Comparison of ENCODE assay signal across 14 mouse cellular contexts in the genomic region with DNA sequence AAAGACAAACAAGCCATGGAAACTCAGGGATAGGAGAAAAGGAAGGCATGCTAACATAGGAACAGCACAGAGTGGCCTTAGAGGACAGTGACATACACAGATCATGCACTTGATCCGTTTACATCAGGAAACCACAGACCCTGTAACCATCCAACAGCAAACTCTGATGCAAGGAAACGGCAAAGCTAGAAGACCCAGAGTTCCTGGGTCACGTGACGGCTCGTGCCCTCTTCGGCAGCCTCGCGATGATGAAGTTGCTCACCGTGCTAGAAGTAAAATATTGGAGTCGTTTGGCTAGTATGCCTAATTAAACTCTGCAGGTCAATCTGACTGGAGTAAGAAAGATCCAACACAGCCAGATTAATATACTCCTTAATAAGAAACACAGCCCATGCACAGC. TPM values are rescaled to one million over a fixed set of nuclear protein-coding genes. Genes with fewer than 3 reads are reported as not detected.
A peak's percentile ranks its signal among the peaks of the same experiment; 100 is the strongest.
DNase-seq lines count a peak whose midpoint lies in the region; ATAC-seq and TF ChIP-seq lines count a peak whose summit lies in the region.
"Had no signal": no experiment of that assay in that cellular context is flagged by ENCODE, and none has a peak within 500 bp of the region (broad histone marks: within the 10 kb centered on the region; RNA-seq: fewer than 3 reads in every experiment).

No protein-coding gene starts in this region.

- H3K9me3 ChIP-seq in hindbrain, embryonic 15.5 days = no peaks in the 10 kb centered on the region
- H3K9me3 ChIP-seq in hindbrain, embryonic 11.5 days (ENCODE audit: control insufficient read depth, low read length) = no peaks in the 10 kb centered on the region
- H3K9me3 ChIP-seq: limb, embryonic 12.5 days had no signal

- TF ChIP-seq CTCF in brain, embryonic 14.5 days (IDR thresholded peaks at IDR 0.05; ENCODE audit: borderline replicate concordance, extremely low read depth, insufficient read depth, insufficient read length) = no peak
- TF ChIP-seq CTCF in thymus, adult 2 months (IDR thresholded peaks at IDR 0.05; ENCODE audit: borderline replicate concordance, control insufficient read depth, extremely low read depth, insufficient read depth, low read length, poor library complexity) = no peak

- peak overlapping the region; percentile 7 for H3K4me2 ChIP-seq in hindbrain, embryonic 15.5 days
- no peak overlapping the region for H3K4me2 ChIP-seq in hindbrain, embryonic 11.5 days (replicated peaks; ENCODE audit: low read depth, low read length)
- H3K4me2 ChIP-seq: limb, embryonic 12.5 days had no signal

- no peaks in the 10 kb centered on the region for H3K36me3 ChIP-seq in hindbrain, embryonic 15.5 days
- H3K36me3 ChIP-seq in hindbrain, embryonic 11.5 days (ENCODE audit: control insufficient read depth, insufficient read depth, low read length) = no peaks in the 10 kb centered on the region
- no peaks in the 10 kb centered on the region for H3K36me3 ChIP-seq in thymus, adult 2 months (ENCODE audit: control insufficient read depth, insufficient read depth, low read length)
- H3K36me3 ChIP-seq: limb, embryonic 12.5 days had no signal

- no peak overlapping the region for H3K4me3 ChIP-seq in hindbrain, embryonic 15.5 days
- H3K4me3 ChIP-seq in hindbrain, embryonic 11.5 days (ENCODE audit: low read depth, low read length) = no peak overlapping the region
- H3K4me3 ChIP-seq in thymus, adult 2 months (ENCODE audit: control insufficient read depth, insufficient read depth, low read length) = no peak overlapping the region
- H3K4me3 ChIP-seq: limb, embryonic 12.5 days had no signal

- H3K4me1 ChIP-seq in hindbrain, embryonic 15.5 days (replicated peaks) = peaks cover 7% of the 10 kb centered on the region; the same call in 1 of the 2 replicates
- H3K4me1 ChIP-seq in hindbrain, embryonic 11.5 days (replicated peaks; ENCODE audit: control insufficient read depth, insufficient read depth, low read length) = no peaks in the 10 kb centered on the region
- H3K4me1 ChIP-seq in thymus, adult 2 months (replicated peaks; ENCODE audit: control insufficient read depth, insufficient read depth, low read length) = peaks cover 3% of the 10 kb centered on the region; the same call in 1 of the 2 replicates

- H3K27me3 ChIP-seq in hindbrain, embryonic 15.5 days = no peaks in the 10 kb centered on the region
- H3K27me3 ChIP-seq in hindbrain, embryonic 11.5 days (ENCODE audit: control insufficient read depth, insufficient read depth, low read length) = no peaks in the 10 kb centered on the region
- H3K27me3 ChIP-seq in thymus, adult 2 months (ENCODE audit: control insufficient read depth, insufficient read depth, low read length) = no peaks in the 10 kb centered on the region
- H3K27me3 ChIP-seq: limb, embryonic 12.5 days had no signal

- H3K27ac ChIP-seq in hindbrain, embryonic 15.5 days (replicated peaks) = no peak overlapping the region
- H3K27ac ChIP-seq in hindbrain, embryonic 11.5 days (ENCODE audit: low read depth, low read length) = no peak overlapping the region
- no peak overlapping the region for H3K27ac ChIP-seq in thymus, adult 2 months (ENCODE audit: control insufficient read depth, insufficient read depth, low read length)
- H3K27ac ChIP-seq: macrophage had no signal

- no peak for TF ChIP-seq POLR2A in brain, embryonic 14.5 days (IDR thresholded peaks at IDR 0.05; ENCODE audit: borderline replicate concordance, extremely low read depth, insufficient read depth, insufficient read length, poor library complexity, severe bottlenecking)
- TF ChIP-seq POLR2A in thymus, adult 2 months (IDR thresholded peaks at IDR 0.05; ENCODE audit: control insufficient read depth, extremely low read depth, insufficient read depth, low read length, poor library complexity) = no peak

- DNase-seq in hindbrain, embryonic 11.5 days (ENCODE audit: low spot score) = no peak
- peak; percentile 36 for DNase-seq in brain, embryonic 14.5 days (ENCODE audit: low read depth)
- peak; percentile 47 for DNase-seq in thymus, adult 2 months
- DNase-seq in embryo, embryonic 10 days (ENCODE audit: low spot score) = no peak
- no peak for DNase-seq in lung, adult 18-20 months
- DNase-seq in c-Kit-positive CD71-positive TER-119-positive erythroid progenitor cells, embryonic 14.5 days (ENCODE audit: low spot score) = no peak
- DNase-seq: adrenal gland, postnatal 36 days; cerebellum, adult 9-11 months; gastrocnemius, postnatal 10 days; kidney, adult 8-10 months had no signal

- ATAC-seq in hindbrain, embryonic 15.5 days (ENCODE audit: low FRiP score, low read depth) = no peak
- ATAC-seq in hindbrain, embryonic 11.5 days (ENCODE audit: low FRiP score) = no peak
- peak; percentile 92 for ATAC-seq in granulocyte monocyte progenitor cell, adult 5-6 weeks (replicated peaks; ENCODE audit: poor library complexity, severe bottlenecking)

- 71% methylated on average over 10 of the region's 10 CpGs for WGBS in hindbrain, embryonic 15.5 days
- 88% methylated on average over 10 of the region's 10 CpGs for WGBS in hindbrain, embryonic 11.5 days
- WGBS in thymus, adult 2 months = 15% methylated on average over 10 of the region's 10 CpGs

- no peak overlapping the region for H3K9ac ChIP-seq in hindbrain, embryonic 15.5 days
- no peak overlapping the region for H3K9ac ChIP-seq in hindbrain, embryonic 11.5 days (ENCODE audit: low read depth, low read length)
- H3K9ac ChIP-seq: limb, embryonic 12.5 days had no signal

RNA-seq across cellular contexts. Expression of a gene that starts 25.3 kb away (rescaled TPM):
- 3.4 and 3.9 TPM in 2 replicates for polyA plus RNA-seq in hindbrain, embryonic 15.5 days (2015; fragmentation: Nextera tagmentation; extraction: Ambion mirVana)
- polyA plus RNA-seq in hindbrain, embryonic 11.5 days (2014; fragmentation: Nextera tagmentation; extraction: Ambion mirVana) = 14.1 and 17.2 TPM in 2 replicates
- 6.5 and 8.5 TPM in 2 replicates for polyA plus RNA-seq in brain, embryonic 14.5 days (2012; rRNA removed)
- 29.2 and 58.3 TPM in 2 replicates for total RNA-seq in granulocyte monocyte progenitor cell, adult 5-6 weeks (2014; fragmentation: Nextera tagmentation)
- total RNA-seq in granulocyte monocyte progenitor cell, adult 5-6 weeks (2017) = 22.3 and 25.2 TPM in 2 replicates
- polyA plus RNA-seq in thymus, adult 2 months (2012; rRNA removed) = 8.0 and 11.5 TPM in 2 replicates

Comparison
In these comparisons a context has a peak if more than half of its experiments do, and no peak if none do; other contexts are left out.
1. DNase-seq: peak in brain, embryonic 14.5 days (single experiment) and thymus, adult 2 months (single experiment); none in hindbrain, embryonic 11.5 days (single experiment), embryo, embryonic 10 days (single experiment), lung, adult 18-20 months (0 of 2) and c-Kit-positive CD71-positive TER-119-positive erythroid progenitor cells, embryonic 14.5 days (single experiment).